Mouse (Mus musculus): ENCODE data around the gene Samd4. TPM values are rescaled to one million over a fixed set of nuclear protein-coding genes. Genes with fewer than 3 reads are reported as not detected.

The Samd4 gene
- total RNA-seq, 2 experiments from 2014 or later, result not detected

GRCm38 (mm10) chr14:47053824-47054223 is 171.2 kb downstream of the Samd4 start:
- ATAC-seq (ENCODE audit: poor library complexity, severe bottlenecking), result no peak

GRCm38 (mm10) chr14:47058969-47059368 is 176.3 kb downstream of the Samd4 start:
- no peak for ATAC-seq (ENCODE audit: poor library complexity, severe bottlenecking)

- ATAC-seq (ENCODE audit: poor library complexity, severe bottlenecking), result no peak
Measured at GRCm38 (mm10) chr14:47065067-47065466, 182.4 kb downstream of the Samd4 start.

- ATAC-seq (ENCODE audit: poor library complexity, severe bottlenecking), result no peak
Measured at GRCm38 (mm10) chr14:47066901-47067300, 184.2 kb downstream of the Samd4 start.

GRCm38 (mm10) chr14:47074045-47074666 is 191.5 kb downstream of the Samd4 start:
- no peak for ATAC-seq (ENCODE audit: poor library complexity, severe bottlenecking)

GRCm38 (mm10) chr14:47075010-47075677 is 192.5 kb downstream of the Samd4 start:
- ATAC-seq (ENCODE audit: poor library complexity, severe bottlenecking), result no peak

GRCm38 (mm10) chr14:47075856-47076255 is 193.2 kb downstream of the Samd4 start:
- ATAC-seq (ENCODE audit: poor library complexity, severe bottlenecking), result no peak

GRCm38 (mm10) chr14:47076956-47077575 is 194.4 kb downstream of the Samd4 start:
- no peak for ATAC-seq (ENCODE audit: poor library complexity, severe bottlenecking)

GRCm38 (mm10) chr14:47077576-47077970 is 194.9 kb downstream of the Samd4 start:
- ATAC-seq (ENCODE audit: poor library complexity, severe bottlenecking), result no peak

- no peak for ATAC-seq (ENCODE audit: poor library complexity, severe bottlenecking)
Measured at GRCm38 (mm10) chr14:47079911-47080310, 197.3 kb downstream of the Samd4 start.

- ATAC-seq (ENCODE audit: poor library complexity, severe bottlenecking), result no peak
Measured at GRCm38 (mm10) chr14:47083311-47083710, 200.7 kb downstream of the Samd4 start.

- no peak for ATAC-seq (ENCODE audit: poor library complexity, severe bottlenecking)
Measured at GRCm38 (mm10) chr14:47083838-47084237, 201.2 kb downstream of the Samd4 start.

- no peak for ATAC-seq (ENCODE audit: poor library complexity, severe bottlenecking)
Measured at GRCm38 (mm10) chr14:47084686-47085085, 202.0 kb downstream of the Samd4 start.

- ATAC-seq (ENCODE audit: poor library complexity, severe bottlenecking), result no peak
Measured at GRCm38 (mm10) chr14:47086123-47086522, 203.5 kb downstream of the Samd4 start.

- ATAC-seq (ENCODE audit: poor library complexity, severe bottlenecking), result peak; percentile 65
Measured at GRCm38 (mm10) chr14:47086743-47087142, 204.1 kb downstream of the Samd4 start.

GRCm38 (mm10) chr14:47087182-47087581 is 204.5 kb downstream of the Samd4 start:
- peak; percentile 43 for ATAC-seq (ENCODE audit: poor library complexity, severe bottlenecking)

GRCm38 (mm10) chr14:47087669-47088250 is 205.1 kb downstream of the Samd4 start:
- no peak for ATAC-seq (ENCODE audit: poor library complexity, severe bottlenecking)

GRCm38 (mm10) chr14:47088339-47088738 is 205.7 kb downstream of the Samd4 start:
- no peak for ATAC-seq (ENCODE audit: poor library complexity, severe bottlenecking)

- no peak for ATAC-seq (ENCODE audit: poor library complexity, severe bottlenecking)
Measured at GRCm38 (mm10) chr14:47089153-47089552, 206.5 kb downstream of the Samd4 start.

- no peak for ATAC-seq (ENCODE audit: poor library complexity, severe bottlenecking)
Measured at GRCm38 (mm10) chr14:47091908-47092307, 209.3 kb downstream of the Samd4 start.

- ATAC-seq (ENCODE audit: poor library complexity, severe bottlenecking), result no peak
Measured at GRCm38 (mm10) chr14:47093355-47093792, 210.7 kb downstream of the Samd4 start.

- ATAC-seq (ENCODE audit: poor library complexity, severe bottlenecking), result no peak
Measured at GRCm38 (mm10) chr14:47095036-47095435, 212.4 kb downstream of the Samd4 start.
